In genomic region chr10:120371215-120371614, GRCm38 (mm10) we compare ENCODE assay signal across 15 mouse cellular contexts.
"Had no signal": no experiment of that assay in that cellular context is flagged by ENCODE, and none has a peak within 500 bp of the region (broad histone marks: within the 10 kb centered on the region; RNA-seq: fewer than 3 reads in every experiment).

No protein-coding gene starts in this region.

- DNase-seq: kidney, adult 18-20 months; kidney, postnatal 10 days; kidney, postnatal 4 days; liver, embryonic 13.5 days; liver, postnatal 0 days; lung, postnatal 14 days; right cerebral cortex, postnatal 14 days; thymus, adult 2 months; thymus, postnatal 25 days had no signal

- H3K27ac ChIP-seq: layer of hippocampus, adult 2 months; limb, embryonic 10.5 days; liver, embryonic 13.5 days; macrophage; midbrain, embryonic 12.5 days had no signal

- ATAC-seq: liver, postnatal 0 days; midbrain, embryonic 16.5 days had no signal

- H3K4me3 ChIP-seq: layer of hippocampus, adult 2 months; limb, embryonic 10.5 days; liver, embryonic 13.5 days; megakaryocyte, embryonic 14.5 days; midbrain, embryonic 12.5 days had no signal

- H3K4me2 ChIP-seq: liver, embryonic 13.5 days; midbrain, embryonic 12.5 days had no signal

- H3K36me3 ChIP-seq: midbrain, embryonic 12.5 days had no signal

- H3K9ac ChIP-seq: liver, embryonic 13.5 days; liver, postnatal 0 days; midbrain, embryonic 12.5 days had no signal

- H3K27me3 ChIP-seq: liver, embryonic 13.5 days; megakaryocyte, embryonic 14.5 days; midbrain, embryonic 12.5 days had no signal

- H3K9me3 ChIP-seq: limb, embryonic 10.5 days; liver, embryonic 13.5 days; megakaryocyte, embryonic 14.5 days; midbrain, embryonic 12.5 days had no signal
